Mouse (Mus musculus): Measurements from ENCODE around the gene Plac9a. TPM values are rescaled to one million over a fixed set of nuclear protein-coding genes. Genes with fewer than 3 reads are reported as not detected.
A peak's percentile ranks its signal among the peaks of the same experiment; 100 is the strongest.
"Not testable (repeated sequence)": the region's sequence is repeated elsewhere in the genome, so short reads cannot be mapped to it uniquely, and the experiment has no call there.

Gene Plac9a
- polyA plus RNA-seq (2015; fragmentation: Nextera tagmentation; extraction: Ambion mirVana) = not detected in 2 replicates

DNA sequence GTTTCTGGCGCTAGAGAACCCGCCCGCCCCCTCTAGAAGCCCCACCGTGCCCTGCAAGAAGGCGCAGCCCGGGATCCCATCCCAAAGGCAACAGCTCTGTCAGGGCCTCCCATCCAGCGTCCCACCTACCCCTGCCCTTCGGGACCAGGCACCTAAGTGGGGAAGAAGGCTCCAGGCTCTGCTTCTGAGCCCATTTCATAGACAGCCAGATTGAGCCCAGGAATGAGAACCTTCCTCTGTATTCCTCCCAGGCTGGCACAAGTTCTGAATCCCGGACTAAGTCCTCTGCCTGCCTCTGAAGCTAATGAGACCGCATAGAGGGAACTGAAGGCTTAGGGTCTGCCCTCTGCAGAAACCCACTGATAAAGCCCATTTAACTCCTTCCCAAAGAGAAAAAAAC lies at the start of gene Plac9a:
Gene Plac9a (minus strand): TSS at position 101 of the 400 bp plus-strand sequence.
- H3K9ac ChIP-seq (ENCODE audit: low read depth, low read length); H3K27me3 ChIP-seq (ENCODE audit: control insufficient read depth, insufficient read depth, low read depth, low read length); H3K27ac ChIP-seq (ENCODE audit: low read length); ATAC-seq; H3K36me3 ChIP-seq (ENCODE audit: control insufficient read depth, insufficient read depth, low read length); H3K4me2 ChIP-seq (ENCODE audit: low read length); H3K4me1 ChIP-seq (ENCODE audit: control insufficient read depth, insufficient read depth, low read length); H3K9me3 ChIP-seq (replicated peaks; ENCODE audit: control insufficient read depth, low read length, poor library complexity, severe bottlenecking); H3K4me3 ChIP-seq (ENCODE audit: low read depth, low read length): not testable (repeated sequence)
- WGBS = no CpG with 5 or more reads among the region's 10 CpGs

DNA sequence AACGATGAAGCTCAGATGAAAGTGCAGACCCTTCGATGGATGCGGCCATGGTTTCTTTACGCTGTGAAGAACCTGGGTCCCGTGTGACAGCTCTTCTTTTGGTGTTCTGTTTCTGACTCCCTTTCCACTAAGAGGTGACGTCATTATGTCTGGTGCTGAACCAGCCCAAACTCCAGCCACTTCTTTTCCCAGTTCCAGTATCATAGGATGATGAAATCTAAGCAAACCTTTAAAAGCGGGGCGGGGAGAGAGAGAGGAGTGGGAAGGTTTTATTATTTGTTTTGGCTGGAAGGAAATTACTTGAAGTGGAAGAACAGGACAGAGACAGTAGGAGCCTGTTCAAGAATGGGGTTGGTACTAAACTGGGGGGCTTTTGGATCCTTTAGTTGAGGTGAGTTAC lies 35.1 kb upstream of the Plac9a start, which contains the start of gene Cphx1:
Gene Cphx1 (plus strand): TSS at position 301 of the 400 bp plus-strand sequence.
- no CpG with 5 or more reads among the region's 8 CpGs for WGBS
- not testable (repeated sequence) for H3K4me1 ChIP-seq (ENCODE audit: control insufficient read depth, insufficient read depth, low read length); H3K9ac ChIP-seq (ENCODE audit: low read depth, low read length)

DNA sequence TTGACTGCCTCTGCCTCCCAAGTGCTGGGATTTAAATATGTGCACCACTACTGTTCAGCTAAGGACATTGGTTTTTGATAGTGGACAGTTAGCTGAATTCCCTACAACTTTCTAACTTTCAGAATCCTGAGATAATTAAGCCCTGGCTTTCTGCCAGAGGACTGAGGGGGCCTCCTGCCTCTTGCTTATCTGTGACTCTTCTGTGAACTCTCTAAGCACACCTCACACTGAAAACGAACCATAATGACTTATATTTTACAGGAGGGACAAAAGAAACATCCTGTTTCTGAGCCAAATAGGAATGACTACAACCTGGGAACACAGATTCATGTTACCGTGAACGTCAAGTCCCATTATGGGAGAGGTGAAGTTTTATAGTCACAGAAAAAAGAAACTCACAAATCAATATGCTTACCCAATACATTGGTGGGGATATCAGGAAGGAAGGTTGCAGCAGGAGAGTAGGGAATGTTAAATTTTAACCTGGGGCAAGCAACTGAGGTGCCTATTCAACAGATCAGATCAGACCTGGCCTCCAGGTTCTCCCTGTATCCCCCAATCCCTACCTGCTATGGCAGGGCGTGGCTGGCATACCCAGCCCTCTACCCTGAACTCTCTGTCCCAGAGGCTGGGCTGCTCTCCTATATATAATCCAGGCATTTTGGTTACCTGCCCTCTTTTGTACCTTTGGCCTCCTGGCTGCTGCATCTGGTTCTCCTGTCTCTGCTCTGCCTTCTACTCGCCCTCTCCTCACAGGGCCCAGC lies 34.1 kb upstream of the Plac9a start:
- not testable (repeated sequence) for ATAC-seq; H3K4me2 ChIP-seq (ENCODE audit: low read length); H3K9me3 ChIP-seq (replicated peaks; ENCODE audit: control insufficient read depth, low read length, poor library complexity, severe bottlenecking); H3K27ac ChIP-seq (ENCODE audit: low read length); H3K9ac ChIP-seq (ENCODE audit: low read depth, low read length); H3K27me3 ChIP-seq (ENCODE audit: control insufficient read depth, insufficient read depth, low read depth, low read length); H3K36me3 ChIP-seq (ENCODE audit: control insufficient read depth, insufficient read depth, low read length); H3K4me1 ChIP-seq (ENCODE audit: control insufficient read depth, insufficient read depth, low read length); H3K4me3 ChIP-seq (ENCODE audit: low read depth, low read length)
- no CpG with 5 or more reads among the region's 5 CpGs for WGBS

More for the DNA sequence above, 35.1 kb upstream of the Plac9a start, which contains the start of gene Cphx1:
- H3K27ac ChIP-seq (ENCODE audit: low read length); H3K36me3 ChIP-seq (ENCODE audit: control insufficient read depth, insufficient read depth, low read length); ATAC-seq; H3K4me2 ChIP-seq (ENCODE audit: low read length); H3K27me3 ChIP-seq (ENCODE audit: control insufficient read depth, insufficient read depth, low read depth, low read length); H3K4me3 ChIP-seq (ENCODE audit: low read depth, low read length); H3K9me3 ChIP-seq (replicated peaks; ENCODE audit: control insufficient read depth, low read length, poor library complexity, severe bottlenecking): not testable (repeated sequence)

DNA sequence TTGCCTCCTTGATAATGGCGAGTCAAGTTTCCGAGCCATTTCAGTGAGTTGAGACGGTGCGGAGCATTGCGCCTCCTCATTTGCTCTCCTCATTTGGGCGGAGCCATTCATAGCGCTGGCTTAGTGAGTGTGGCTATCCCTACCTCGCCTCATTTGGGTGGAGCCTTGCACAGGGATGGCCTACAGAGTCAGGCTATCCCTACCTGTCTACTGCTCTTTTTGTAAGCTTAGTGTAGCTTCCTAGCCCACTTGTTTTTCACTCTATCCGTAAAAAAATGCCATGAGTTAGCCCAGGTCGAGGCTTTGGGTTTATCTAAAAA lies 24.6 kb upstream of the Plac9a start, which contains the start of gene Tmem254a:
Gene Tmem254a (minus strand): TSS at position 111 of the 320 bp plus-strand sequence.
- not testable (repeated sequence) for H3K27ac ChIP-seq (ENCODE audit: low read length); H3K9me3 ChIP-seq (replicated peaks; ENCODE audit: control insufficient read depth, low read length, poor library complexity, severe bottlenecking); H3K27me3 ChIP-seq (ENCODE audit: control insufficient read depth, insufficient read depth, low read depth, low read length); H3K9ac ChIP-seq (ENCODE audit: low read depth, low read length); H3K4me2 ChIP-seq (ENCODE audit: low read length); H3K36me3 ChIP-seq (ENCODE audit: control insufficient read depth, insufficient read depth, low read length); H3K4me1 ChIP-seq (ENCODE audit: control insufficient read depth, insufficient read depth, low read length); H3K4me3 ChIP-seq (ENCODE audit: low read depth, low read length)
- ATAC-seq = peak; percentile 92
- no CpG with 5 or more reads among the region's 10 CpGs for WGBS

DNA sequence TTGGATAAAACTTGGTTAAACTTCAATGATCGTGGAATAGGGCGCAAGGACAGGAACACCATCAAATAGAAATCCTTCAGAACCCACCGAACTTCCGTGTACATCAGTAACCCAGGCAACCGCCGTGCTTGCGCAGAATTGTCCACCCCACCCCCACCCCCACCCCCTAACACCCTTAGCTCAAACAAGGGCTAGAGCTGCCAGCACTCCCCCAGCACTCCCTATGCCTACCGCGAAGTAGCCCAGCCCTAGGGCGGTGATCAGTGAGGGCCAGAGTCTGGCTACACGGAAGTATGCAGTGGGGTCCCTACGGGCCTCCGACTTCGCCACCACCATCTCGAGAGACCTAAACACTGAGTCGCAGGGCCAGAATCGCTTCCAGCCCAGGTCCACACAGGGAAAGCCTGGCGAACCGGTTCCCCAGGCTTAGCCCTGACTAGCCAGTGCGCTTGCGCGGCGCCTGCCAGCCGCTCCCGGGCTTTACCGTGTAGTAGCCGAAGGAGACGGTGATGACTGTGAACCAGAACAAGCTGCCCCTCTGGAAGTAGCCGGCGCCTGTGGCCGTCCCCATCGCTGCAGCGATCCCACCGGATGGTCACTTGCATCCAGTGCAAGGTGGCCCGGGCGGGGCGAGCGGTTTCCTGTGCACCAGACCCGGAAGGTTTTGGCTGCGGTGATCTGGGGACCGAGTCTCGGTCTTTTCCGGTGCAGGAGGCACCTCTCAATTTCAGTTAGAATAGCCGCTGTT lies 24.1 kb upstream of the Plac9a start:
- not testable (repeated sequence) for H3K27me3 ChIP-seq (ENCODE audit: control insufficient read depth, insufficient read depth, low read depth, low read length); H3K4me2 ChIP-seq (ENCODE audit: low read length); H3K4me3 ChIP-seq (ENCODE audit: low read depth, low read length); H3K9me3 ChIP-seq (replicated peaks; ENCODE audit: control insufficient read depth, low read length, poor library complexity, severe bottlenecking); H3K9ac ChIP-seq (ENCODE audit: low read depth, low read length); H3K27ac ChIP-seq (ENCODE audit: low read length); H3K4me1 ChIP-seq (ENCODE audit: control insufficient read depth, insufficient read depth, low read length); H3K36me3 ChIP-seq (ENCODE audit: control insufficient read depth, insufficient read depth, low read length)
- ATAC-seq = peak; percentile 92
- WGBS = no CpG with 5 or more reads among the region's 44 CpGs

DNA sequence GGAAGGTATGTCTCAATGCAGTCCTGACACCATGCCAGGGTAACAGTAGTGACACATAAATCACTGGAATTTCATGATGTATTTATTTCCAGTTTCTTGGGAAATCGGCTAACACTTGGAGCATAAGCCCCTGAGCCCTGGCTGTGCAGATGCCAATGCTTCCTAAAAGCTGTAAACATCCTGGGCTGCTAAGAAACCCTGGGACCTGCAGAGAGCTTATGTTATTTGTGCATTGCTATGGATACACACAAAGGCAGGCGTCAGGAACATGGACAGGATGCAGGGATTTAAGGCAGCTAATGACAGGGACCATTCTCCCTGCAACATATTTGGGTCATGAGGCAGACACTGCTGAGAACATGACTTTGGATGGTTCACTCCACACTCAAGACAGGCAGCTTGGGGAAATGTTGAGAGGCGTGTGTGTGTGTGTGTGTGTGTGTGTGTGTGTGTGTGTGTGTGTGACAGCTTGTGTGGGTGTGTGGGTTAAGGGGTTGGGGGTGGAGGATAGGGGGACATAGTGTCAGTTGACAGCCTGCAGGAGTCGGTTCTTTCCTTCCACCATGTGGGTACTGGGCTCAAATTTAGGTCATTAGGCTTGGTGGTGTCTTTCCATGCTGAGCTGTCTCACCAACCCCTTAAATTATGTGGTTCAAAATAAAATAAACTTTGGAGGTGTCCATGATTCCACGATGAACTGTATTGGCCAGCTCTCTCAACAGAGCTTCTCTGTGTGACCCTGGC lies 15.7 kb upstream of the Plac9a start:
- not testable (repeated sequence) for ATAC-seq; H3K4me2 ChIP-seq (ENCODE audit: low read length); H3K9me3 ChIP-seq (replicated peaks; ENCODE audit: control insufficient read depth, low read length, poor library complexity, severe bottlenecking); H3K36me3 ChIP-seq (ENCODE audit: control insufficient read depth, insufficient read depth, low read length); H3K4me1 ChIP-seq (ENCODE audit: control insufficient read depth, insufficient read depth, low read length); H3K27ac ChIP-seq (ENCODE audit: low read length); H3K27me3 ChIP-seq (ENCODE audit: control insufficient read depth, insufficient read depth, low read depth, low read length); H3K4me3 ChIP-seq (ENCODE audit: low read depth, low read length); H3K9ac ChIP-seq (ENCODE audit: low read depth, low read length)
- WGBS = no CpG with 5 or more reads among the region's 5 CpGs

DNA sequence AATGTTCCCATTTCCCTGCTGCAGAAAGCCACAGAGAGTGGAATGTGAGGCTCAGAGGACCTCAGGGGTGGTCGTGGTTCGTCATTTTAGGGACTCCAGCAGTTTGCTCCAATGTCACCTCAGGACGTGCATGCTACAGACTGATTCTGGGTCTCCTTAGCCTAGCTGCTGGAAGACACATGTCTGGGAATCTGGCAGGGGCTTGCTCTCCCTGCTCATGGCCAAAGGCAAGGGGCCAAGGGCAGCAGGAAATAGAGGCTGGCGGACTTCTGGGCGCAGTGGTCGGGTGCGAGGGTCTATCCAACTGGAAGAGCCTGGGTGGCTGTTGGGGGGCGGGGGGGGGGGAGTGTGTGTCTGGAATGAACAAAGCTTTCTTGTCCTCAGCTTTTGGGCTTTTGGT lies 6.1 kb upstream of the Plac9a start:
- not testable (repeated sequence) for H3K4me2 ChIP-seq (ENCODE audit: low read length); H3K27ac ChIP-seq (ENCODE audit: low read length); H3K4me3 ChIP-seq (ENCODE audit: low read depth, low read length); H3K27me3 ChIP-seq (ENCODE audit: control insufficient read depth, insufficient read depth, low read depth, low read length); H3K4me1 ChIP-seq (ENCODE audit: control insufficient read depth, insufficient read depth, low read length); H3K36me3 ChIP-seq (ENCODE audit: control insufficient read depth, insufficient read depth, low read length); H3K9me3 ChIP-seq (replicated peaks; ENCODE audit: control insufficient read depth, low read length, poor library complexity, severe bottlenecking); H3K9ac ChIP-seq (ENCODE audit: low read depth, low read length); ATAC-seq
- no CpG with 5 or more reads among the region's 8 CpGs for WGBS

DNA sequence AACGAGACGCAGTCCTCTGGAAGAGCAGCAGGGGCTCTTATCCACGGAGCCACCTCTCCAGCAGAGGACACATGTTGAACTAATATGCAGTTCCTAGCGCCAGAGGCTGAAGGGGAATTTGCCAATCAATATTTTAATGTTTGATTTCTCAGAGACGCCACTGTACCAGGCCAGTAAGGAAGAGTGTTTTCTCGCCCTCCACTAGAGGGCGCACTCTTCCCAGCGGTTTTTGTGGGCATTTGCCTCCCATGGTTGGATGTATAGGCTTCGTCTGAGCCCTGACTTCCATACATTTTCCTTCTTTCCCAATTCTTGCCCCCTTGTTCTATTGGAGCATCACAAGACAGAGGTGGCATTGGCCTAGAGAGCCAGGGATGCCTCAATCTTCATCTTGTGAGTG lies 4.4 kb upstream of the Plac9a start:
- not testable (repeated sequence) for H3K4me2 ChIP-seq (ENCODE audit: low read length); H3K4me1 ChIP-seq (ENCODE audit: control insufficient read depth, insufficient read depth, low read length); H3K9ac ChIP-seq (ENCODE audit: low read depth, low read length); ATAC-seq; H3K27ac ChIP-seq (ENCODE audit: low read length); H3K4me3 ChIP-seq (ENCODE audit: low read depth, low read length); H3K9me3 ChIP-seq (replicated peaks; ENCODE audit: control insufficient read depth, low read length, poor library complexity, severe bottlenecking); H3K27me3 ChIP-seq (ENCODE audit: control insufficient read depth, insufficient read depth, low read depth, low read length); H3K36me3 ChIP-seq (ENCODE audit: control insufficient read depth, insufficient read depth, low read length)
- WGBS = no CpG with 5 or more reads among the region's 9 CpGs

DNA sequence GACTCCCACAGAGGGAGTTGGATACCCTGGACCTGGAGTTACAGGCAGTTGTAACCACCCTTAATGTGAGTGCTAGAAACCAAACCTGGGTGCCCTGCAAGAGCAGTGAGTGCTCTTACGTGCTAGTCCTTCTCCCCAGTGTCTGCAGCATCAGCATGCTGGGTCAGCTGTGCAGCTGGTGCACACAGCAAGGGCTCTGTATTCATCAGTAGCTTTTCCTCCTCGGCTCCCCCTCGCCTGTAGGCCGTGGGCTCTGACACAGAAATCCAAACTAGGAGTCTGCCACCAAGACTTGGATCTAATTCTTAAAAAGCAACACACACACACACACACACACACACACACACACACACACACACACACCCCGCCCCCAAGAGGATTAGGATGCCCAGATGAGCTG lies 2.3 kb upstream of the Plac9a start:
- H3K27me3 ChIP-seq (ENCODE audit: control insufficient read depth, insufficient read depth, low read depth, low read length); H3K4me3 ChIP-seq (ENCODE audit: low read depth, low read length); H3K9me3 ChIP-seq (replicated peaks; ENCODE audit: control insufficient read depth, low read length, poor library complexity, severe bottlenecking); H3K9ac ChIP-seq (ENCODE audit: low read depth, low read length); ATAC-seq; H3K4me1 ChIP-seq (ENCODE audit: control insufficient read depth, insufficient read depth, low read length); H3K36me3 ChIP-seq (ENCODE audit: control insufficient read depth, insufficient read depth, low read length); H3K4me2 ChIP-seq (ENCODE audit: low read length); H3K27ac ChIP-seq (ENCODE audit: low read length): not testable (repeated sequence)
- WGBS = no CpG with 5 or more reads among the region's 5 CpGs
